Mouse (Mus musculus) heart, embryonic 12.5 days (tissue): Measurements from ENCODE around the gene Taf1a. TPM values are rescaled to one million over a fixed set of nuclear protein-coding genes. Genes with fewer than 3 reads are reported as not detected.
"Not testable (repeated sequence)": the region's sequence is repeated elsewhere in the genome, so short reads cannot be mapped to it uniquely, and the experiment has no call there.

Experiments used
- ATAC-seq: fragments of 200-750 bp; cut with Nextera tagmentation; 2 replicates; pipeline ENCODE4 v1.8.0; 2017; ENCODE audit warnings: moderate TSS enrichment, moderate library complexity; ENCODE audit not compliant: insufficient number of reproducible peaks, low FRiP score
- H3K27ac ChIP-seq: fragments of 300-500 bp; sonication (generic); 2 replicates; pipeline ENCODE4 v1.5.1; 2016; ENCODE audit warnings: mild to moderate bottlenecking, moderate library complexity; ENCODE audit not compliant: poor library complexity, severe bottlenecking
- H3K27me3 ChIP-seq: fragments of 300-500 bp; sonication (generic); replicated peaks from 2 replicates; pipeline ENCODE4 v1.6.1; 2016; ENCODE audit warnings: mild to moderate bottlenecking, moderate library complexity
- H3K36me3 ChIP-seq: fragments of 300-500 bp; sonication (generic); 2 replicates; pipeline ENCODE4 v1.6.1; 2016; ENCODE audit warnings: mild to moderate bottlenecking, moderate library complexity
- H3K4me1 ChIP-seq: fragments of 300-500 bp; sonication (generic); replicated peaks from 2 replicates; pipeline ENCODE4 v1.6.1; 2016; ENCODE audit warnings: mild to moderate bottlenecking
- H3K4me2 ChIP-seq: fragments of 300-500 bp; sonication (generic); 2 replicates; pipeline ENCODE4 v1.6.1; 2016; ENCODE audit warnings: mild to moderate bottlenecking, moderate library complexity
- H3K4me3 ChIP-seq: fragments of 300-500 bp; sonication (generic); 2 replicates; pipeline ENCODE4 v1.5.1; 2016; ENCODE audit warnings: mild to moderate bottlenecking
- H3K9ac ChIP-seq: fragments of 300-500 bp; sonication (generic); 2 replicates; pipeline ENCODE4 v1.6.1; 2016; ENCODE audit warnings: mild to moderate bottlenecking, moderate library complexity
- H3K9me3 ChIP-seq: fragments of 300-500 bp; sonication (generic); replicated peaks from 2 replicates; pipeline ENCODE4 v1.6.1; 2016; ENCODE audit warnings: mild to moderate bottlenecking, moderate library complexity
- WGBS: fragments of 180-500 bp; shearing (Covaris S2); methylation state at CpG from one replicate; pipeline ENCODE4 v1.1.7; 2016; 5-methylcytosine and 5-hydroxymethylcytosine counted together
- polyA plus RNA-seq: library from polyadenylated mRNA; unstranded; fragments of >200 nt; fragmentation: Nextera tagmentation; extraction: Ambion mirVana; gene quantifications from 2 replicates; pipeline ENCODE4 v1.2.1, GENCODE M21; 2016

Gene Taf1a
- polyA plus RNA-seq, 1 experiment from 2014 or later: 16.0 TPM

DNA sequence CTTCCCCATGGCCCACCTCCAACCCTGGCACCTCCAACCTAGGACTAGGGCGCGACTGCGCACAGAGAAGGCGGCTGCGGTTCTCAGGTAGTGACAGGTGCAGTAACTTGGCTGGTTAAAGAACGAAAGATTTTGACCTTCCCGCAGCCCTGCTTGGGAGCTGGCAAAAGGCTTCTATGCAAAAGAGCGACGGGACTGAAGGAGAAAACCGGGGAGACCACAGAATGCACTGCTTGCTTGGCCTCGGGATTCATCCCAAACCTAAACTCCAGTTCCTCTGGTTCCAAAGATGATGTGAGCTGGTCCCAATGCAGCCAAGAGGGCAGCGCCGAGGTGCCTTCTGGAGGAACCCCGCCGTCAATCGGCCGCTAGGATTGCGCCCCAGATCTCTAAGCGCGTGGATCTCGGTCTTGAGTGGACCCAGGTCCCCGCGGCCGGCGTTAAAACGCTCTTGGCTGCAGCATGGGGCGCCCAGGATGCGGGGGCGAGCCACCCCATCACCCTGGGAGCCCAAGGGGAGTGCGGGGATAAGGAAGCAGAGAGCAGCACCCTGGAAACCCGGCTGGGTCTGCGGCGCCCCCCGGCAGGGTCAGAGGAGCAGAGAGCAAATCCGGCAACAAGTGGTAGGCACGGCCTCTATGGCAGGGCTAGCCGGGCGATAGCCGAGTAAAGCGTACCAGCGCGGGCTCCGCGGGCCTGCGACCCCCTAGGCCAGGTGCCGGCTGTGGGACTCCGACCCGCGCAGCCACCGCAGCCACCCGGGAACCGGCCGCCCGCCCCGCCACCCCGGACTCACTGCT, 20.0 kb upstream of the Taf1a start:
- no peaks in the 10 kb centered on the region for H3K27me3 ChIP-seq
- peak overlapping the region; percentile 94 for H3K4me2 ChIP-seq
- peak overlapping the region; percentile 97 for H3K4me3 ChIP-seq
- H3K27ac ChIP-seq: peak overlapping the region; percentile 60
- H3K9ac ChIP-seq: peak overlapping the region; percentile 96
- peak; percentile 78 for ATAC-seq
- peaks cover 9% of the 10 kb centered on the region for H3K4me1 ChIP-seq
- H3K9me3 ChIP-seq: no peaks in the 10 kb centered on the region
- H3K36me3 ChIP-seq: peaks cover 19% of the 10 kb centered on the region
- 1% methylated on average over 56 of the region's 56 CpGs for WGBS

DNA sequence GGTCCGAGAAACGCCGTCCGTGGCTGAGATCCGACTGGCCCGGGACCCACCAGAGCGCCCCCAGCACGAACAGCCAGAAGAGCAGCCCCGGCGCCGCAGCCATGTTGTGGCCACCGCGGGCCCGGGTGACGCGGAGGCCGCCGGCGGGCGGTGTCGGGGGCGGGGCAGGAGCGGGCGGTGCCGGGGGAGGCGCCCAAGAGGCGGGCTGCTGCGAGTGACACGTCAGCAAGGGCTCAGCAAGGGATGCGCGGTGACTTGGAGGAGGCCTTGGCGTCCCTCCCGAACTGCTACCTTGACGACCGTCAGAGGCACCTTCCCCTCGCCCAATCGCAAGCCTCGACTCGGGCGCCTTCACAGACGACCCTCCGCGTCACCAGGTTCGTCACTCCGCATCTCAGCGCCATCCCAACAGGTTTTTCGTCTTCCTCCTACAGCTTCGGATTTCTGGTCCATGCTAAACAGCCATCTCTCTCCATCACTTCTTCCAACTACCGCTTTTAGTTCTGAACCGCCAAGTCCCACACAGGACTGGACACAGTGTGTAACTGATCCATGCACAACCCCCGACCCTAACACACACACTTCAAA, 19.3 kb upstream of the Taf1a start, which contains the start of gene Mia3:
Mia3 (minus strand) TSS at position 127 of the 588 bp plus-strand sequence.
- H3K9ac ChIP-seq: peak within 1 kb of the TSS; percentile 96
- peak; percentile 99 for ATAC-seq
- peak within 1 kb of the TSS; percentile 94 for H3K4me2 ChIP-seq
- whole genome bisulfite sequencing: under 1% methylated on average over 45 of the region's 51 CpGs
- peak within 1 kb of the TSS; percentile 60 for H3K27ac ChIP-seq
- peaks cover under 1% of the 10 kb centered on the region; the same call in 1 of the 2 replicates for H3K9me3 ChIP-seq
- H3K36me3 ChIP-seq: peaks cover 12% of the 10 kb centered on the region
- H3K4me3 ChIP-seq: peak within 1 kb of the TSS; percentile 97
- no peaks in the 10 kb centered on the region for H3K27me3 ChIP-seq
- peaks cover 9% of the 10 kb centered on the region for H3K4me1 ChIP-seq

DNA sequence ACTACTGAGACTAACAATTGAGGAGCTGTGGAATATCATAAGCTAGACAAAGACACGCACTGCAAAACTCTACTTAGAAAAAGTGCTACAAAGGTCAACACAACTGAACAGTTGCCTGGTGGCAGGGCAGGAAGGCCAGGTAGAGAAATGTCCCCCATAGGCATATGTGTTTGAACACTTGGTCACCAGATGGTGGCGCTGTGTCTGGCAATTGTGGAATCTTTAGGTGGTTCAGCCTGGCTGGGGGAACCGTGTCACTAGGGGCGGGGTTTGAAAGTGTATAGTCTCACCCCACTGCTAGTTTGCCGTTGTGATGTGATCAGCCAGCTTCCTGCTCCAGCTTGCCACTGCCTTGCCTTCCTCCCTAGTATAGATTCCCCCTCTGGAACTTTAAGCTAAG, 14.1 kb upstream of the Taf1a start:
- no peaks in the 10 kb centered on the region for H3K36me3 ChIP-seq
- H3K9ac ChIP-seq: no peak overlapping the region
- no peaks in the 10 kb centered on the region; the same call in 1 of the 2 replicates for H3K4me1 ChIP-seq
- ATAC-seq: no peak
- peaks cover 4% of the 10 kb centered on the region for H3K9me3 ChIP-seq
- no peak overlapping the region for H3K27ac ChIP-seq
- WGBS: 72% methylated on average over 5 of the region's 5 CpGs
- no peak overlapping the region for H3K4me3 ChIP-seq
- no peak overlapping the region for H3K4me2 ChIP-seq
- H3K27me3 ChIP-seq: no peaks in the 10 kb centered on the region

DNA sequence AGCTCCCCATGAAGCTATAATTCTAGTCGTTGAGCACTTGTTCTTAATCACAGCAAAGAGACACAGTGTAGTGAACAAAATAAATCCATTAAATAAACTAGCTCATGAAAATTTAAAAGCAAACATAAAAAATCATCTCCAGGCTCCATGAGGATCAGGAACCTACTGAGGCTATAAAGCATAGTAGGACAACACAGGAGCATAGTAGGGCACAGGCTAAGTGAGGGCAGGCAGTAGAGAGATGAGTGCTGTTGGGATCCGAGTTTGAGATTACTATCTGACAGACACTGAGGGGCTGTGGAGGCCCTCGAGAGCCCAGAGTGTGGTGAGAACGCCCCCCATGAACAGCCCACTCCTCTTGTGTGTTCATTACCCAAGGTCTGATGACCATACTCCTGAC, 11.7 kb upstream of the Taf1a start:
- Histone ChIP-seq H3K27me3 (0 out of 2 replicates have a peak, but pooled peaks cover under 1% of the 10 kb centered on the region), H3K4me2 (no peak overlapping the region), H3K27ac (no peak overlapping the region), H3K36me3 (no peaks in the 10 kb centered on the region), H3K9ac (no peak overlapping the region), H3K9me3 (peaks cover 9% of the 10 kb centered on the region), H3K4me3 (no peak overlapping the region), H3K4me1 (no peaks in the 10 kb centered on the region)
- no peak for ATAC-seq
- WGBS: 65% methylated on average over 4 of the region's 4 CpGs

DNA sequence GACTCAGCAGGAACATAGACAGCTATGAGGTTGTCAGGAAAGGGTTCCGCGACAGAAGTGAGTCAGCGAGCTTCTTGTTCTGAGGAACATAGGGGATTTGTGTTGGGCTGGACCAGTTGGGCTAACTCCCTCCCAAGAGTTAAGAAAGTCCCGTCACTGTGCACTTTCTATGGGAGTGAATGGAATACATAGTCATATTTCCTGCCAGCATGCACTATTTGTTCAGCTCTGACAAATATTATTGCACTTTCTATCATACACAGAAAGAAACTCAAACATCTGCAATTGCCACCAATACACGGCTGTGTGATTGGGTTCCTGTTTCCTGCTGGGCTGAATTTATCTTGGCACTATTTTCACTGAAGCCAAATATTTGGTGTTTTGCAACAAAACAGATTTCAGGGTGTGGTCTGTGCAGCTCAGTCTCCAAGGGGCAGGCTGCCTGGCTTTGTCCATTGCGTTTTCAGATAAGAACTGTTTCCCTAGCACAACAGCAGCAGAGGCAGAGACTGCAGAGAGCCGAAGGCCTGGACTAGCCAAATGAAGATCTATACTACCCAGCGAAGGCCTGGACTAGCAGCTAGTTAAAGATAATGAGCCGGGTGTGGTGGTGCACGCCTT, 10.3 kb upstream of the Taf1a start:
- no peaks in the 10 kb centered on the region for H3K36me3 ChIP-seq
- WGBS: 64% methylated on average over 10 of the region's 10 CpGs
- peak overlapping the region; percentile 32; the same call in 1 of the 2 replicates for H3K27ac ChIP-seq
- H3K4me2 ChIP-seq: no peak overlapping the region
- 0 out of 2 replicates have a peak, but pooled peaks have one; percentile 33 for ATAC-seq
- peaks cover 9% of the 10 kb centered on the region; the same call in 1 of the 2 replicates for H3K27me3 ChIP-seq
- H3K4me1 ChIP-seq: no peaks in the 10 kb centered on the region
- H3K9me3 ChIP-seq: peaks cover 12% of the 10 kb centered on the region
- no peak overlapping the region for H3K4me3 ChIP-seq
- H3K9ac ChIP-seq: no peak overlapping the region

DNA sequence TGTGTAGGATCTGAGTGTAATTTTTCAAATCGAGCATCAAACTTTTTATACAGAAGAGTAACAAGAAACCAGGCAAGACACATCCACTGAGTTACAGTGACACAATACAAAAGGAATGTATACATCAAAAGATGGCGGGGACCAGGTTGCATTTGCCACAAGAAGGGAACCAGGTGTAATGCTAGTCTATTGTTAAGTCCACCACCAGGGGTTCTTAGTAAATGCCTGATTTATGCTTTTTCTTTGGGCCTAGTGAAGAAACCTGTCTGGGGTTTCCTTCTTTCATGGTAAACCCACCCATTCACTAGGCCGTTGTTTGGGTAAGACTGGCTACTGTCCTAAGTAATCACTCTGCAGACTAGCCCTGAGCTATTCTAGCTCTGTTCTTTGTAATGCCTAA, 9.4 kb upstream of the Taf1a start:
- not testable (repeated sequence) for H3K27ac ChIP-seq, H3K4me1 ChIP-seq, ATAC-seq, H3K4me2 ChIP-seq, H3K9ac ChIP-seq, H3K4me3 ChIP-seq, H3K36me3 ChIP-seq
- WGBS: 83% methylated on average over 3 of the region's 3 CpGs
- Histone ChIP-seq H3K27me3 (peaks cover 13% of the 10 kb centered on the region; the same call in 1 of the 2 replicates), H3K9me3 (peaks cover 13% of the 10 kb centered on the region)

DNA sequence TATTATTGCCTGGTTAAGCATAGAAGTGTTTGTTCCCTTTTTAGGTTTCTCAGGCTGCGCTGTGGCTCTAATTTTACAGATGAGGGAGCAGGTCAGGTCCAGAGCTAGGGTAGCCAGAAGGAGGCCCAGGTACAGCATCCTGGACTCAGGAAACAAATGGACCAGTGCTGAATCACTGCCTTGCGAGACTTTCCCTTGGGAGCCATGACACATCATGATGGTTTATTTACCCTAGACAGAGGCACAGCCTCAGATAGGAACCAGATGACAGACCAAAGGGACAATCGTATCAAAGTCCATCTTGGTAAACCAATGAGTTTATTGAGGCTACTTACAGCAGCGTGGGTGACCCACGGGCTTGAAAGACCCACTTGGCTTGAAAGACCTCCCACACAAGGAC, 7.0 kb upstream of the Taf1a start:
- Histone ChIP-seq H3K9me3 (peaks cover 9% of the 10 kb centered on the region), H3K36me3 (no peaks in the 10 kb centered on the region), H3K27ac (no peak overlapping the region), H3K4me3 (no peak overlapping the region), H3K4me1 (no peaks in the 10 kb centered on the region), H3K4me2 (no peak overlapping the region), H3K9ac (no peak overlapping the region), H3K27me3 (peaks cover 21% of the 10 kb centered on the region)
- 72% methylated on average over 5 of the region's 5 CpGs for WGBS
- no peak for ATAC-seq

DNA sequence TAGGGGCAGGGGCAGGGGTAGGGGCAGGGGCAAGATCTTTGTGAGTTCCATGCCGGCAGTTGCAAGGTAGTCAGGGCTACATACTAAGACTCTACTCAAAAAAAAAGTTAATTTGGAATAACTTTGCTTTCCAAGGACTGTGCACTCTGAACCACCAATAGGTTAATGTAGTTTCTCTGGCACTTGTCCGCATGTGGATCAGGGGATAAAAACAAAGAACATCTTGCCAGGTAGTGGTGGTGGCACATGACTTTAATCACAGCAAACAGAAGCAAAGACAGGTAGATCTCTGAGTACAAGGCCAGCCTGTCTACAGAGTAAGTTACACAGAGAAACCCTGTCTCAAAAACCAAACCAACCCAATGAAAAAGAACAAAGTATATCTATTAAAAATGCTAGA, 6.2 kb upstream of the Taf1a start:
- Histone ChIP-seq H3K36me3 (no peaks in the 10 kb centered on the region), H3K4me2 (no peak overlapping the region), H3K9me3 (peaks cover 9% of the 10 kb centered on the region), H3K4me1 (no peaks in the 10 kb centered on the region), H3K27me3 (peaks cover 26% of the 10 kb centered on the region), H3K9ac (no peak overlapping the region), H3K4me3 (no peak overlapping the region), H3K27ac (no peak overlapping the region)
- no peak for ATAC-seq
- WGBS: 79% methylated on average over 2 of the region's 2 CpGs

DNA sequence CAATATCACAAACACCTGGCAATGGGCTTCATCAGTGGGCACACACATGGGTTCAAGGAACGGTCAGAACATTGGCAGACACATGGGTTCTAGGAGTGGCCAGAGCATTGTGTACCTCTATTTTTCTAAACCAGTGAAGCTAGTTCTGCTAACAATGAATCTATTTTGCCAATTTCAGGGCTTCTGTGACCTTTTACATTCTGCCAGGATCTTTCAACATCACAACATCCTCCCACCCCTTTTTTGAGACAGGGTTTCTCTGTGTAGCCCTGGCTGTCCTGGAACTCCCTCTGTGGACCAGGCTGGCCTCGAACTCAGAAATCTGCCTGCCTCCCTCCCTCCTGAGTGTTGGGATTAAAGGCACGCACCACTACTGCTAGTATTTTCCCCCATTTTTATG, 1.4 kb upstream of the Taf1a start:
- not testable (repeated sequence) for H3K4me1 ChIP-seq, ATAC-seq, H3K36me3 ChIP-seq, H3K27ac ChIP-seq, H3K9ac ChIP-seq, H3K9me3 ChIP-seq, H3K4me3 ChIP-seq, H3K4me2 ChIP-seq
- peaks cover 22% of the 10 kb centered on the region for H3K27me3 ChIP-seq
- WGBS: 86% methylated on average over 3 of the region's 3 CpGs

DNA sequence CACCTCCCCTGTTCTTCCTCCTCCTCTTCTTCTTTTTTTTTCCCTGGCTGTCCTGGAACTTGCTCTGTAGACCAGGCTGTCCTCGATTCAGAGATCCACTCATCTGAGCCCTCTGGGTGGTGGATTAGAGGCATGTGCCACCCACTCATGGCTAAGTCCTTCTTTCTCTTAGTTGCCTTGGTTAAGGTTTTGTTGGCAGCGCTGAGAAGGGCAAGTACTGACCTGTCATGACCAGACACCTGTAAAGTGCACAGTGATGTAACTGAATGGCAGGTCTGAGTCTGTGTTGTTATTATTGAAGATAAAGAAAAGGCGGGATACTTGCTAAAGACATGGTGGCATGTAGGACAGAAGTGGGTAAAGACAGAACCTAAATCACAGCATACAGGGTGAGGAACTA, 14.6 kb downstream of the Taf1a start:
- no peak overlapping the region for H3K27ac ChIP-seq
- no peaks in the 10 kb centered on the region for H3K9me3 ChIP-seq
- no peaks in the 10 kb centered on the region for H3K4me1 ChIP-seq
- H3K9ac ChIP-seq: no peak overlapping the region
- H3K4me3 ChIP-seq: no peak overlapping the region
- H3K4me2 ChIP-seq: no peak overlapping the region
- WGBS: 87% methylated on average over 3 of the region's 3 CpGs
- no peak for ATAC-seq
- H3K27me3 ChIP-seq: no peaks in the 10 kb centered on the region
- H3K36me3 ChIP-seq: peaks cover 68% of the 10 kb centered on the region

DNA sequence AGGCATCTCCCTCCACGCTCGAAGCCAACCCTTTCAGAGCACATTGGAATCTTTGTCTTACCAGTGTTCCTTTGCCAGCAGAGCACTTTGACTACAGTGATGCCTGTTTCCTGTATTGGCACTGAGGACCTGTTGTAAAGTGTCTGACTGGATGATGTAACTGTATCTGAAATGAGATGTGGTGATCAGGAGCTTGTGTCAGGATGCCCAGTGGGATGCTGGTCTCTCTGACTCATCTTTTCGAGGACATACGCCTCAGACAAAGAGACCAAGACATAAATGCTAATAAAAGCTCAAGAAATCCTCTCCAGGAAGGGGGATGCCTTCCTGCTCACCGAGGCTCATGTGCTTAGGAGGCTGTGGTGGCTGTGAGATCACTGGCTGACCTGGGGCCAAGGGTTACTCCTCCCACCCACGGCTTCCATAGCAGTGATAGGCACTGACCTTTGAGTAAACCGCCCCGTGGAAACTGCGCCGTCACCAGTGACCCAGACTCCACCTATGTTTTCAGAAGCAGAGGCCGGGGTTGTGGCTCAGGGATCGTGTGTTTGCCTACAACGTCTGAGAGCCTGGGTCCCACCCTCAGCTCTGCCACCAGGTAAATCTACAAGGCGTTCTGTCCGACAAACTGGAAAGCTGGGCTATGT, 25.4 kb downstream of the Taf1a start:
- WGBS: 81% methylated on average over 15 of the region's 15 CpGs
- no peak for ATAC-seq
- H3K36me3 ChIP-seq: peaks cover 31% of the 10 kb centered on the region
- H3K4me2 ChIP-seq: no peak overlapping the region
- no peak overlapping the region for H3K4me3 ChIP-seq
- H3K9me3 ChIP-seq: 0 out of 2 replicates have a peak, but pooled peaks cover 3% of the 10 kb centered on the region
- H3K27ac ChIP-seq: no peak overlapping the region
- H3K9ac ChIP-seq: no peak overlapping the region
- no peaks in the 10 kb centered on the region for H3K27me3 ChIP-seq
- no peaks in the 10 kb centered on the region for H3K4me1 ChIP-seq
